Mouse (Mus musculus) forebrain, embryonic 14.5 days (tissue): ENCODE results near the gene Mfap1b. TPM values are rescaled to one million over a fixed set of nuclear protein-coding genes. Genes with fewer than 3 reads are reported as not detected.
A peak's percentile ranks its signal among the peaks of the same experiment; 100 is the strongest.
"Not testable (repeated sequence)": the region's sequence is repeated elsewhere in the genome, so short reads cannot be mapped to it uniquely, and the experiment has no call there.

ENCODE experiments used
- ATAC-seq: fragments of 200-750 bp; cut with Nextera tagmentation; 2 replicates; pipeline ENCODE4 v1.8.0; 2017; ENCODE audit warnings: mild to moderate bottlenecking, moderate library complexity
- DNase-seq: peaks from one replicate; pipeline ENCODE4 v3.0.0-alpha.2; 2015; ENCODE audit warnings: low spot score
- H3K27ac ChIP-seq: fragments of 300-500 bp; sonication (generic); 2 replicates; pipeline ENCODE4 v1.5.1; 2014; ENCODE audit warnings: low read depth, mild to moderate bottlenecking, control low read depth, low read length, moderate library complexity
- H3K27me3 ChIP-seq: fragments of 300-500 bp; sonication (generic); replicated peaks from 2 replicates; pipeline ENCODE4 v1.6.1; 2014; ENCODE audit warnings: low read length, control low read depth, mixed read lengths; ENCODE audit not compliant: control insufficient read depth, insufficient read depth
- H3K36me3 ChIP-seq: fragments of 300-500 bp; sonication (generic); 2 replicates; pipeline ENCODE4 v1.6.1; 2014; ENCODE audit warnings: low read length, control low read depth; ENCODE audit not compliant: control insufficient read depth, insufficient read depth
- H3K4me1 ChIP-seq: fragments of 300-500 bp; sonication (generic); 2 replicates; pipeline ENCODE4 v1.6.1; 2014; ENCODE audit warnings: antibody characterized with exemption, low read length, control low read depth; ENCODE audit not compliant: control insufficient read depth, insufficient read depth
- H3K4me2 ChIP-seq: fragments of 300-500 bp; sonication (generic); 2 replicates; pipeline ENCODE4 v1.6.1; 2014; ENCODE audit warnings: mild to moderate bottlenecking, control low read depth, low read length
- H3K4me3 ChIP-seq: fragments of 300-500 bp; sonication (generic); 2 replicates; pipeline ENCODE4 v1.5.1; 2014; ENCODE audit warnings: low read depth, low read length, control low read depth
- H3K9ac ChIP-seq: fragments of 300-500 bp; sonication (generic); 2 replicates; pipeline ENCODE4 v1.6.1; 2014; ENCODE audit warnings: mild to moderate bottlenecking, low read length, control low read depth, moderate library complexity
- H3K9me3 ChIP-seq: fragments of 300-500 bp; sonication (generic); replicated peaks from 2 replicates; pipeline ENCODE4 v1.6.1; 2016; ENCODE audit warnings: low read length, control low read depth, mixed read lengths; ENCODE audit not compliant: control insufficient read depth
- WGBS: fragments of 180-500 bp; shearing (Covaris S2); extraction: QIAGEN DNeasy Blood & Tissue Kit; methylation state at CpG from one replicate; pipeline ENCODE4 v1.1.7; 2014; 5-methylcytosine and 5-hydroxymethylcytosine counted together
- polyA plus RNA-seq: library from polyadenylated mRNA; unstranded; fragments of >200 nt; fragmentation: Nextera tagmentation; extraction: Ambion mirVana; gene quantifications from 2 replicates; pipeline ENCODE4 v1.2.1, GENCODE M21; 2014

Mfap1b gene
- polyA plus RNA-seq: 65.7 and 73.0 TPM in 2 replicates

- Histone ChIP-seq H3K9ac (peak within 1 kb of the TSS; percentile 64), H3K4me3 (peak within 1 kb of the TSS; percentile 53), H3K4me2 (peak within 1 kb of the TSS; percentile 54), H3K27ac (peak within 1 kb of the TSS; percentile 58; the same call in 1 of the 2 replicates)
- DNase-seq: peak; percentile 97
- H3K27me3 ChIP-seq, H3K36me3 ChIP-seq, H3K4me1 ChIP-seq, H3K9me3 ChIP-seq: not testable (repeated sequence)
- WGBS: 5% methylated on average over 38 of the region's 41 CpGs
- ATAC-seq: peak; percentile 99
Observed at GRCm38 (mm10) chr2:121473301-121474179, at the start of gene Mfap1b. Gene Mfap1b, minus strand, starts transcription at chr2:121474067.

GRCm38 (mm10) chr2:121522830-121523229 lies 49.0 kb upstream of the Mfap1b start:
- ATAC-seq, H3K9ac ChIP-seq, H3K4me2 ChIP-seq, H3K4me1 ChIP-seq, H3K27ac ChIP-seq, H3K27me3 ChIP-seq, H3K4me3 ChIP-seq, H3K9me3 ChIP-seq, DNase-seq: not testable (repeated sequence)
- peaks cover 39% of the 10 kb centered on the region for H3K36me3 ChIP-seq
- WGBS: 97% methylated on average over 3 of the region's 3 CpGs

- no peaks in the 10 kb centered on the region for H3K9me3 ChIP-seq
- H3K27ac ChIP-seq: no peak overlapping the region
- no peaks in the 10 kb centered on the region for H3K27me3 ChIP-seq
- no peak for ATAC-seq
- peaks cover 45% of the 10 kb centered on the region for H3K36me3 ChIP-seq
- no peak overlapping the region for H3K4me2 ChIP-seq
- H3K9ac ChIP-seq: no peak overlapping the region
- peak; percentile 9 for DNase-seq
- 85% methylated on average over 2 of the region's 2 CpGs for WGBS
- no peaks in the 10 kb centered on the region for H3K4me1 ChIP-seq
- H3K4me3 ChIP-seq: no peak overlapping the region
Observed at GRCm38 (mm10) chr2:121522006-121522405, 48.1 kb upstream of the Mfap1b start.

DNA sequence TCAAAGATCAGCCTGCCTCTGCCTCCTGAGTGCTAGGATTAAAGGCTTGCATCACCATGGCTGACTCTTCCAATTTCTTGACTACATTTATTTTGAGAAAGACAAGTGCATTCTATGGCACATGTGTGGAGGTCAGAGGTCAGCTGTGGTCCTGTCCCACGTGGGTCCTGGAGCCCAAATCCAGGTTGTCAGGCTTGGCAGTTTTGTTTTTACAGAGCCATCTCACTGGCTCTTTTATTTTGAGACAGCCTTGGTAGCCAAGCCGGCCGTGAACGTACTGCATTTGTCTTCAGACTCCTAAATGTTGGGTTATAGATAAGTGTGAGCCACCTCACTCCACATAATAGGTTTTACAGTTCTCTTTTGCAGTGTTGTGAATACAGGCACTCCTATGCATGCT lies 44.8 kb upstream of the Mfap1b start:
- H3K4me3 ChIP-seq, H3K27ac ChIP-seq, H3K4me2 ChIP-seq, H3K9ac ChIP-seq, H3K27me3 ChIP-seq, H3K9me3 ChIP-seq, H3K4me1 ChIP-seq, ATAC-seq, DNase-seq: not testable (repeated sequence)
- 99% methylated on average over 4 of the region's 4 CpGs for WGBS
- peaks cover 39% of the 10 kb centered on the region for H3K36me3 ChIP-seq

GRCm38 (mm10) chr2:121518106-121518505 lies 44.2 kb upstream of the Mfap1b start:
- no peaks in the 10 kb centered on the region for H3K27me3 ChIP-seq
- no peak overlapping the region for H3K4me2 ChIP-seq
- H3K36me3 ChIP-seq: peaks cover 41% of the 10 kb centered on the region
- H3K9ac ChIP-seq: no peak overlapping the region
- H3K27ac ChIP-seq: no peak overlapping the region
- H3K4me3 ChIP-seq: no peak overlapping the region
- no peaks in the 10 kb centered on the region for H3K9me3 ChIP-seq
- DNase-seq: no peak
- 97% methylated on average over 5 of the region's 5 CpGs for WGBS
- no peaks in the 10 kb centered on the region for H3K4me1 ChIP-seq
- ATAC-seq: no peak

DNA sequence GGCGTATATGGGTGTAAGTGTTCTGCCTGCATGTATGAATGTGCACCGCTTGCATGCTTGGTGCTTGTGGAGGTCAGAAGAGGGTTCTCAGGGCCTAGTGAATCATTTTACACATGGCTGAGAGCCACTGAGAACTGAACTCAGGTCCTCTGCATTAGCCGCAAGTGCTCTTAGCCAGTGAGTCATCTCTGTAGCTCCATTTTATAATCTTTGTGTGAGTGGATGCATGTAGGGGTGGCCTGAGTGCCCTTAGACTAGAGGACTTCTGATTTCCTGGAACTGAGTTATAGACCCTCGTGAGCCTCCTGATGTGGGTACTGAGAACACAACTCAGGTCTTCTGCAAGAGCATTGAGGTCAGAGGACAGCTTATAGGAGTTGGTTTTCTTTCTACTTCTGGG lies 40.3 kb upstream of the Mfap1b start:
- Histone ChIP-seq H3K4me2 (no peak overlapping the region), H3K4me1 (no peaks in the 10 kb centered on the region), H3K27me3 (no peaks in the 10 kb centered on the region), H3K9ac (no peak overlapping the region), H3K27ac (no peak overlapping the region), H3K9me3 (no peaks in the 10 kb centered on the region), H3K36me3 (peaks cover 50% of the 10 kb centered on the region), H3K4me3 (no peak overlapping the region)
- no peak for DNase-seq
- 98% methylated on average over 4 of the region's 4 CpGs for whole genome bisulfite sequencing
- no peak for ATAC-seq

- 94% methylated on average over 4 of the region's 5 CpGs for WGBS
- not testable (repeated sequence) for DNase-seq, H3K4me3 ChIP-seq, H3K9ac ChIP-seq, H3K4me2 ChIP-seq, H3K9me3 ChIP-seq, H3K27me3 ChIP-seq, ATAC-seq, H3K27ac ChIP-seq, H3K4me1 ChIP-seq
- peaks cover 45% of the 10 kb centered on the region for H3K36me3 ChIP-seq
Observed at GRCm38 (mm10) chr2:121512991-121513765, 39.3 kb upstream of the Mfap1b start.

GRCm38 (mm10) chr2:121511401-121511800 lies 37.5 kb upstream of the Mfap1b start:
- WGBS: 93% methylated on average over 8 of the region's 8 CpGs
- H3K36me3 ChIP-seq: peaks cover 32% of the 10 kb centered on the region; the same call in 1 of the 2 replicates
- no peaks in the 10 kb centered on the region for H3K9me3 ChIP-seq

More at GRCm38 (mm10) chr2:121511401-121511800, 37.5 kb upstream of the Mfap1b start:
- no peak overlapping the region for H3K4me2 ChIP-seq
- H3K27ac ChIP-seq: no peak overlapping the region
- ATAC-seq (no peak), DNase-seq (no peak)
- H3K27me3 ChIP-seq: no peaks in the 10 kb centered on the region
- H3K4me3 ChIP-seq: no peak overlapping the region
- 0 out of 2 replicates have a peak, but pooled peaks cover 8% of the 10 kb centered on the region for H3K4me1 ChIP-seq
- no peak overlapping the region for H3K9ac ChIP-seq
